Mouse (Mus musculus) MEL (cell line): ENCODE results near the gene Btg2. TPM values are rescaled to one million over a fixed set of nuclear protein-coding genes. Genes with fewer than 3 reads are reported as not detected.
A peak's percentile ranks its signal among the peaks of the same experiment; 100 is the strongest.

ENCODE experiments used
- DNase-seq: peaks from one replicate; pipeline ENCODE4 v3.0.0; 2011; ENCODE audit warnings: low read depth, low spot score
- H3K27ac ChIP-seq: 2 replicates; pipeline ENCODE4 v1.5.1; 2012; ENCODE audit warnings: low read depth, mild to moderate bottlenecking, control low read depth, low read length, moderate library complexity; ENCODE audit not compliant: control insufficient read depth
- H3K27me3 ChIP-seq, 2 experiments: fragments of 150-350 bp in 1 of 2; sonication (generic) in 1 of 2; 2 replicates each; pipeline ENCODE4 v1.6.1; 2012; ENCODE audit warnings: low read length in 2 of 2, mild to moderate bottlenecking in 2 of 2, improper control_type of control experiment in 1 of 2, moderate library complexity in 1 of 2; ENCODE audit not compliant: insufficient read depth in 2 of 2, control insufficient read depth in 1 of 2
- H3K36me3 ChIP-seq, 2 experiments: 2 replicates each; pipeline ENCODE4 v1.6.1; 2012 to 2014; ENCODE audit warnings: low read length in 2 of 2, improper control_type of control experiment in 1 of 2, inconsistent platforms in 1 of 2, mild to moderate bottlenecking in 1 of 2; ENCODE audit not compliant: insufficient read depth in 2 of 2, control insufficient read depth in 1 of 2
- H3K4me1 ChIP-seq, 2 experiments: fragments of 150-350 bp in 1 of 2; sonication (generic) in 1 of 2; 2 replicates each; pipeline ENCODE4 v1.6.1; 2012; ENCODE audit warnings: low read length in 2 of 2, improper control_type of control experiment in 1 of 2, mild to moderate bottlenecking in 1 of 2; ENCODE audit not compliant: insufficient read depth in 2 of 2, control insufficient read depth in 1 of 2
- H3K4me3 ChIP-seq, 2 experiments: fragments of 150-350 bp in 1 of 2; sonication (generic) in 1 of 2; 2 replicates each; pipeline ENCODE4 v1.5.1; 2012; ENCODE audit warnings: low read depth in 2 of 2, low read length in 2 of 2, mild to moderate bottlenecking in 2 of 2, moderate library complexity in 2 of 2, control low read depth in 1 of 2, improper control_type of control experiment in 1 of 2; ENCODE audit not compliant: control insufficient read depth in 1 of 2, insufficient read depth in 1 of 2
- H3K79me2 ChIP-seq: 2 replicates; pipeline ENCODE4 v1.6.1; 2012; ENCODE audit warnings: mild to moderate bottlenecking, low read length, moderate library complexity; ENCODE audit not compliant: control insufficient read depth, poor library complexity, insufficient read depth
- H3K9ac ChIP-seq: 2 replicates; pipeline ENCODE4 v1.6.1; 2012; ENCODE audit warnings: low read depth, mild to moderate bottlenecking, control low read depth, low read length, moderate library complexity; ENCODE audit not compliant: control insufficient read depth, poor library complexity, severe bottlenecking
- H3K9me3 ChIP-seq: fragments of 150-350 bp; sonication (generic); replicated peaks from 2 replicates; pipeline ENCODE4 v1.6.1; 2012; ENCODE audit warnings: mild to moderate bottlenecking, low read length, improper control_type of control experiment, moderate library complexity; ENCODE audit not compliant: insufficient read depth
- BHLHE40 ChIP-seq: IDR thresholded peaks from 2 replicates; pipeline ENCODE4 v1.6.1; 2012; ENCODE audit warnings: low read depth, mild to moderate bottlenecking, inconsistent platforms, low read length, improper control_type of control experiment, borderline replicate concordance
- CHD2 ChIP-seq: IDR thresholded peaks from 2 replicates; pipeline ENCODE4 v1.6.1; 2011; ENCODE audit warnings: low read length, improper control_type of control experiment
- CTCF ChIP-seq, 3 experiments: IDR thresholded peaks in 2 of 3; conservative IDR thresholded peaks in 1 of 3; 2 replicates each; pipeline ENCODE4 v1.5.1; 2011 to 2012; ENCODE audit warnings: low read length in 3 of 3, low read depth in 2 of 3, mild to moderate bottlenecking in 2 of 3, improper control_type of control experiment in 1 of 3, inconsistent platforms in 1 of 3, mixed read lengths in 1 of 3, moderate library complexity in 1 of 3; ENCODE audit not compliant: control insufficient read depth in 1 of 3, insufficient read depth in 1 of 3, poor library complexity in 1 of 3, severe bottlenecking in 1 of 3
- E2F4 ChIP-seq: IDR thresholded peaks from 2 replicates; pipeline ENCODE4 v1.6.1; 2011; ENCODE audit warnings: low read depth, low read length, improper control_type of control experiment, borderline replicate concordance
- ELF1 ChIP-seq: IDR thresholded peaks from 2 replicates; pipeline ENCODE4 v1.6.1; 2014; ENCODE audit warnings: low read depth, mild to moderate bottlenecking, inconsistent platforms, low read length, improper control_type of control experiment, moderate library complexity
- EP300 ChIP-seq, 2 experiments: IDR thresholded peaks; 2 replicates each; pipeline ENCODE4 v1.6.1; 2011; ENCODE audit warnings: improper control_type of control experiment in 2 of 2, low read length in 2 of 2, low read depth in 1 of 2, mild to moderate bottlenecking in 1 of 2
- ETS1 ChIP-seq: IDR thresholded peaks from 2 replicates; pipeline ENCODE4 v1.6.1; 2012; ENCODE audit warnings: low read depth, mild to moderate bottlenecking, inconsistent platforms, low read length, improper control_type of control experiment, moderate library complexity
- GABPA ChIP-seq: IDR thresholded peaks from 2 replicates; pipeline ENCODE4 v1.6.1; 2012; ENCODE audit warnings: low read depth, mild to moderate bottlenecking, inconsistent platforms, low read length, improper control_type of control experiment, moderate library complexity
- GATA1 ChIP-seq: IDR thresholded peaks from 2 replicates; pipeline ENCODE4 v1.6.1; 2011; ENCODE audit warnings: low read depth, low read length, improper control_type of control experiment
- HCFC1 ChIP-seq: IDR thresholded peaks from 2 replicates; pipeline ENCODE4 v1.6.1; 2012; ENCODE audit warnings: low read depth, mild to moderate bottlenecking, inconsistent platforms, low read length, improper control_type of control experiment, moderate library complexity
- JUND ChIP-seq: IDR thresholded peaks from 2 replicates; pipeline ENCODE4 v1.6.1; 2011; ENCODE audit warnings: low read depth, mild to moderate bottlenecking, improper control_type of control experiment, low read length
- KAT2A ChIP-seq: conservative IDR thresholded peaks from 2 replicates; pipeline ENCODE4 v1.6.1; 2012; ENCODE audit warnings: low read depth, low read length, improper control_type of control experiment, inconsistent platforms
- MAFK ChIP-seq: IDR thresholded peaks from 2 replicates; pipeline ENCODE4 v1.6.1; 2011; ENCODE audit warnings: low read depth, mild to moderate bottlenecking, low read length, improper control_type of control experiment, borderline replicate concordance
- MAX ChIP-seq: IDR thresholded peaks from 2 replicates; pipeline ENCODE4 v1.6.1; 2011; ENCODE audit warnings: low read length, improper control_type of control experiment
- MAZ ChIP-seq: IDR thresholded peaks from 2 replicates; pipeline ENCODE4 v1.6.1; 2012; ENCODE audit warnings: low read depth, mild to moderate bottlenecking, inconsistent platforms, low read length, improper control_type of control experiment
- MEF2A ChIP-seq: IDR thresholded peaks from 2 replicates; pipeline ENCODE4 v1.6.1; 2014; ENCODE audit warnings: low read depth, mild to moderate bottlenecking, inconsistent platforms, low read length, improper control_type of control experiment; ENCODE audit not compliant: poor library complexity, insufficient replicate concordance, severe bottlenecking; ENCODE audit errors: extremely low read depth
- MXI1 ChIP-seq: IDR thresholded peaks from 2 replicates; pipeline ENCODE4 v1.6.1; 2011; ENCODE audit warnings: mild to moderate bottlenecking, low read depth, low read length, improper control_type of control experiment
- MYB ChIP-seq: IDR thresholded peaks from 2 replicates; pipeline ENCODE4 v1.6.1; 2011; ENCODE audit warnings: mild to moderate bottlenecking, low read depth, low read length, improper control_type of control experiment
- MYC ChIP-seq: IDR thresholded peaks from 2 replicates; pipeline ENCODE4 v1.6.1; 2011; ENCODE audit warnings: low read depth, mild to moderate bottlenecking, low read length, improper control_type of control experiment, moderate library complexity
- NELFE ChIP-seq: IDR thresholded peaks from 2 replicates; pipeline ENCODE4 v1.6.1; 2011; ENCODE audit warnings: low read depth, low read length, improper control_type of control experiment
- NRF1 ChIP-seq: IDR thresholded peaks from 2 replicates; pipeline ENCODE4 v1.6.1; 2014; ENCODE audit warnings: low read depth, mild to moderate bottlenecking, inconsistent platforms, low read length, improper control_type of control experiment, moderate library complexity; ENCODE audit not compliant: poor library complexity, insufficient read depth, severe bottlenecking
- POLR2A ChIP-seq, 2 experiments: IDR thresholded peaks; 2 replicates each; pipeline ENCODE4 v1.6.1; 2011 to 2012; ENCODE audit warnings: low read length in 2 of 2, mild to moderate bottlenecking in 2 of 2, control low read depth in 1 of 2, improper control_type of control experiment in 1 of 2, low read depth in 1 of 2, moderate library complexity in 1 of 2; ENCODE audit not compliant: control insufficient read depth in 1 of 2, insufficient read depth in 1 of 2, poor library complexity in 1 of 2
- POLR2AphosphoS2 ChIP-seq: IDR thresholded peaks from 2 replicates; pipeline ENCODE4 v1.6.1; 2011; ENCODE audit warnings: low read length, improper control_type of control experiment
- POLR2AphosphoS5 ChIP-seq: IDR thresholded peaks from 2 replicates; pipeline ENCODE4 v1.6.1; 2012; ENCODE audit warnings: low read depth, borderline replicate concordance, mild to moderate bottlenecking, inconsistent platforms, low read length, moderate library complexity, mixed read lengths
- RCOR1 ChIP-seq: IDR thresholded peaks from 2 replicates; pipeline ENCODE4 v1.6.1; 2012; ENCODE audit warnings: low read depth, mild to moderate bottlenecking, inconsistent platforms, low read length, improper control_type of control experiment
- SIN3A ChIP-seq: IDR thresholded peaks from 2 replicates; pipeline ENCODE4 v1.6.1; 2012; ENCODE audit warnings: low read length, improper control_type of control experiment, inconsistent platforms
- TAL1 ChIP-seq: IDR thresholded peaks from 2 replicates; pipeline ENCODE4 v1.6.1; 2012; ENCODE audit warnings: mild to moderate bottlenecking, inconsistent platforms, low read length, moderate library complexity, mixed read lengths
- TBP ChIP-seq: IDR thresholded peaks from 2 replicates; pipeline ENCODE4 v1.8.0; 2011; ENCODE audit warnings: low read depth, low read length, improper control_type of control experiment
- TCF12 ChIP-seq: IDR thresholded peaks from 2 replicates; pipeline ENCODE4 v1.6.1; 2014; ENCODE audit warnings: low read depth, mild to moderate bottlenecking, inconsistent platforms, low read length, improper control_type of control experiment, moderate library complexity
- UBTF ChIP-seq: IDR thresholded peaks from 2 replicates; pipeline ENCODE4 v1.6.1; 2012; ENCODE audit warnings: low read depth, mild to moderate bottlenecking, inconsistent platforms, low read length, improper control_type of control experiment, moderate library complexity, borderline replicate concordance; ENCODE audit not compliant: insufficient read depth
- USF1 ChIP-seq: IDR thresholded peaks from 2 replicates; pipeline ENCODE4 v1.6.1; 2014; ENCODE audit warnings: low read depth, mild to moderate bottlenecking, inconsistent platforms, low read length, improper control_type of control experiment, moderate library complexity
- ZKSCAN1 ChIP-seq: IDR thresholded peaks from 2 replicates; pipeline ENCODE4 v1.6.1; 2012; ENCODE audit warnings: low read depth, mild to moderate bottlenecking, inconsistent platforms, low read length, improper control_type of control experiment, moderate library complexity
- ZMIZ1 ChIP-seq: IDR thresholded peaks from 2 replicates; pipeline ENCODE4 v1.6.1; 2012; ENCODE audit warnings: low read depth, mild to moderate bottlenecking, inconsistent platforms, low read length, improper control_type of control experiment, moderate library complexity
- ZNF384 ChIP-seq: IDR thresholded peaks from 2 replicates; pipeline ENCODE4 v1.6.1; 2012; ENCODE audit warnings: low read depth, mild to moderate bottlenecking, inconsistent platforms, low read length, improper control_type of control experiment
- polyA plus RNA-seq, 2 experiments: library from polyadenylated mRNA; stranded (reverse) in 1 of 2; unstranded in 1 of 2; fragments of >175 nt in 1 of 2; fragments of >200 nt in 1 of 2; gene quantifications; 2 replicates each; pipeline versions ENCODE4 v1.2.1 to v1.2.4; 2012; ENCODE audit warnings: low replicate concordance in 2 of 2, low read depth in 1 of 2; ENCODE audit not compliant: insufficient read length in 2 of 2, insufficient read depth in 1 of 2, missing spikeins in 1 of 2
- total RNA-seq: library from RNA; depleted of rRNA; stranded (reverse); fragments of 300-350 nt; gene quantifications from 2 replicates; pipeline ENCODE4 v1.2.3, GENCODE M21; 2012

The Btg2 gene
- total and polyA plus RNA-seq, 3 experiments = 2.1 to 3.6 TPM; not detected in 1

- Histone ChIP-seq H3K27ac (peak overlapping the region; percentile 79), H3K9ac (peak overlapping the region; percentile 74), H3K4me1 (peaks cover 9 to 55% of the 10 kb centered on the region in 2 experiments; a peak in 3 of 4 replicates), H3K27me3 (no peaks in the 10 kb centered on the region), H3K36me3 (peaks cover 0 to 34% of the 10 kb centered on the region in 2 experiments; a peak in 2 of 4 replicates), H3K9me3 (no peaks in the 10 kb centered on the region), H3K4me3 (peak overlapping the region; percentile 58 to 74), H3K79me2 (no peaks in the 10 kb centered on the region; the same call in 1 of the 2 replicates)
- DNase-seq = peak; percentile 96
- TF ChIP-seq ZKSCAN1 (no peak), MYC (0 out of 2 replicates have a peak, but pooled peaks have one; percentile 42), USF1 (0 out of 2 replicates have a peak, but pooled peaks have one; percentile 5), ZMIZ1 (0 out of 2 replicates have a peak, but pooled peaks have one; percentile 57), MAZ (peak; percentile 87; the same call in 1 of the 2 replicates), JUND (no peak), GABPA (no peak), BHLHE40 (no peak), TBP (no peak), MAX (no peak), ELF1 (0 out of 2 replicates have a peak, but pooled peaks have one; percentile 23), ZNF384 (no peak), POLR2AphosphoS2 (no peak), SIN3A (peak; percentile 58; the same call in 1 of the 2 replicates), POLR2A (IDR thresholded peaks at IDR 0.05; ENCODE audit: control insufficient read depth in 1 of 2, insufficient read depth in 1 of 2, low read depth in 1 of 2, low read length in 2 of 2, poor library complexity in 1 of 2) (peak in 1 of 2 experiments; percentile 46; a peak in 1 of 4 replicates), E2F4 (no peak), ETS1 (peak; percentile 83), MEF2A (no peak), MAFK (no peak; the same call in 1 of the 2 replicates), MXI1 (peak; percentile 32; the same call in 1 of the 2 replicates), NELFE (peak; percentile 55; the same call in 1 of the 2 replicates), EP300 (IDR thresholded peaks at IDR 0.05; ENCODE audit: low read depth in 1 of 2, low read length in 2 of 2) (peak in 1 of 2 experiments; percentile 35; a peak in 2 of 4 replicates), RCOR1 (no peak), TAL1 (peak; percentile 67), CTCF (IDR thresholded peaks at IDR 0.05 in 2 of 3, conservative IDR thresholded peaks at IDR 0.05 in 1 of 3; ENCODE audit: control insufficient read depth in 1 of 3, insufficient read depth in 1 of 3, low read depth in 2 of 3, low read length in 3 of 3, poor library complexity in 1 of 3, severe bottlenecking in 1 of 3) (no peak), CHD2 (peak; percentile 25), HCFC1 (peak; percentile 71), TCF12 (peak; percentile 60), NRF1 (peak; percentile 74), GATA1 (peak; percentile 74), UBTF (no peak), POLR2AphosphoS5 (no peak), MYB (no peak), KAT2A (peak; percentile 63; the same call in 1 of the 2 replicates)
These were observed 14.2 kb upstream of the Btg2 start for GRCm38 (mm10) chr1:134092852-134093770.
